Mouse (Mus musculus): ENCODE data around the gene Ccdc33. TPM values are rescaled to one million over a fixed set of nuclear protein-coding genes. Genes with fewer than 3 reads are reported as not detected.

The Ccdc33 gene
- polyA plus RNA-seq, 1 experiment from 2014 or later, result not detected

GRCm38 (mm10) chr9:58065532-58065931, 53.1 kb downstream of the Ccdc33 start:
- Histone ChIP-seq H3K9me3 (replicated peaks; ENCODE audit: control insufficient read depth, low read length) (no peaks in the 10 kb centered on the region), H3K9ac (ENCODE audit: low read length) (no peak overlapping the region), H3K4me3 (replicated peaks; ENCODE audit: low read length) (no peak overlapping the region), H3K36me3 (ENCODE audit: control insufficient read depth, insufficient read depth, low read length) (no peaks in the 10 kb centered on the region), H3K4me1 (ENCODE audit: control insufficient read depth, insufficient read depth, low read length) (no peaks in the 10 kb centered on the region), H3K4me2 (ENCODE audit: low read depth, low read length) (no peak overlapping the region), H3K27me3 (ENCODE audit: control insufficient read depth, insufficient read depth, low read length) (no peaks in the 10 kb centered on the region), H3K27ac (ENCODE audit: low read length) (no peak overlapping the region)
- 29% methylated on average over 6 of the region's 6 CpGs for WGBS
- ATAC-seq (ENCODE audit: insufficient read depth, low FRiP score), result no peak

- no peaks in the 10 kb centered on the region for H3K4me1 ChIP-seq (ENCODE audit: control insufficient read depth, insufficient read depth, low read length)
- ATAC-seq (ENCODE audit: insufficient read depth, low FRiP score), result no peak
- H3K27ac ChIP-seq (ENCODE audit: low read length), result no peak within 1 kb of the TSS
- no peaks in the 10 kb centered on the region for H3K9me3 ChIP-seq (replicated peaks; ENCODE audit: control insufficient read depth, low read length)
- 7% methylated on average over 3 of the region's 3 CpGs for WGBS
- H3K4me3 ChIP-seq (replicated peaks; ENCODE audit: low read length), result no peak within 1 kb of the TSS
- no peak within 1 kb of the TSS for H3K4me2 ChIP-seq (ENCODE audit: low read depth, low read length)
- no peaks in the 10 kb centered on the region for H3K36me3 ChIP-seq (ENCODE audit: control insufficient read depth, insufficient read depth, low read length)
- H3K9ac ChIP-seq (ENCODE audit: low read length), result no peak within 1 kb of the TSS
- no peaks in the 10 kb centered on the region; the same call in 1 of the 2 replicates for H3K27me3 ChIP-seq (ENCODE audit: control insufficient read depth, insufficient read depth, low read length)
Measured at GRCm38 (mm10) chr9:58063531-58063930, 55.1 kb downstream of the Ccdc33 start, which contains the start of gene Stra6. Gene Stra6 (plus strand): TSS chr9:58063788.

- 11% methylated on average over 23 of the region's 23 CpGs for WGBS
- no peak for ATAC-seq (ENCODE audit: insufficient read depth, low FRiP score)
- H3K4me1 ChIP-seq (ENCODE audit: control insufficient read depth, insufficient read depth, low read length), result no peaks in the 10 kb centered on the region
Measured at GRCm38 (mm10) chr9:58060677-58061667, 57.7 kb downstream of the Ccdc33 start.

GRCm38 (mm10) chr9:58059920-58060319, 58.7 kb downstream of the Ccdc33 start:
- no peaks in the 10 kb centered on the region for H3K4me1 ChIP-seq (ENCODE audit: control insufficient read depth, insufficient read depth, low read length)
- no peaks in the 10 kb centered on the region for H3K9me3 ChIP-seq (replicated peaks; ENCODE audit: control insufficient read depth, low read length)
- H3K27ac ChIP-seq (ENCODE audit: low read length), result no peak overlapping the region
- H3K4me3 ChIP-seq (replicated peaks; ENCODE audit: low read length), result no peak overlapping the region
- no peaks in the 10 kb centered on the region for H3K36me3 ChIP-seq (ENCODE audit: control insufficient read depth, insufficient read depth, low read length)
- 58% methylated on average over 1 of the region's 1 CpGs for WGBS
- ATAC-seq (ENCODE audit: insufficient read depth, low FRiP score), result no peak
- H3K4me2 ChIP-seq (ENCODE audit: low read depth, low read length), result no peak overlapping the region
- no peak overlapping the region for H3K9ac ChIP-seq (ENCODE audit: low read length)
- no peaks in the 10 kb centered on the region; the same call in 1 of the 2 replicates for H3K27me3 ChIP-seq (ENCODE audit: control insufficient read depth, insufficient read depth, low read length)

More at GRCm38 (mm10) chr9:58060677-58061667, 57.7 kb downstream of the Ccdc33 start:
- Histone ChIP-seq H3K27ac (ENCODE audit: low read length) (no peak overlapping the region), H3K9me3 (replicated peaks; ENCODE audit: control insufficient read depth, low read length) (no peaks in the 10 kb centered on the region), H3K4me3 (replicated peaks; ENCODE audit: low read length) (no peak overlapping the region), H3K36me3 (ENCODE audit: control insufficient read depth, insufficient read depth, low read length) (no peaks in the 10 kb centered on the region), H3K27me3 (ENCODE audit: control insufficient read depth, insufficient read depth, low read length) (no peaks in the 10 kb centered on the region; the same call in 1 of the 2 replicates), H3K9ac (ENCODE audit: low read length) (no peak overlapping the region), H3K4me2 (ENCODE audit: low read depth, low read length) (no peak overlapping the region)

- ATAC-seq (ENCODE audit: insufficient read depth, low FRiP score), result no peak
- no peaks in the 10 kb centered on the region for H3K9me3 ChIP-seq (replicated peaks; ENCODE audit: control insufficient read depth, low read length)
- H3K4me2 ChIP-seq (ENCODE audit: low read depth, low read length), result no peak overlapping the region
- H3K4me3 ChIP-seq (replicated peaks; ENCODE audit: low read length), result no peak overlapping the region
- H3K9ac ChIP-seq (ENCODE audit: low read length), result no peak overlapping the region
- WGBS, result 74% methylated on average over 5 of the region's 5 CpGs
- no peaks in the 10 kb centered on the region for H3K4me1 ChIP-seq (ENCODE audit: control insufficient read depth, insufficient read depth, low read length)
- no peaks in the 10 kb centered on the region; the same call in none of the 2 replicates for H3K27me3 ChIP-seq (ENCODE audit: control insufficient read depth, insufficient read depth, low read length)
- H3K36me3 ChIP-seq (ENCODE audit: control insufficient read depth, insufficient read depth, low read length), result no peaks in the 10 kb centered on the region
- no peak overlapping the region for H3K27ac ChIP-seq (ENCODE audit: low read length)
Measured at GRCm38 (mm10) chr9:58055666-58056065, 63.0 kb downstream of the Ccdc33 start.

GRCm38 (mm10) chr9:58054032-58054431, 64.6 kb downstream of the Ccdc33 start:
- Histone ChIP-seq H3K27ac (ENCODE audit: low read length) (no peak overlapping the region), H3K4me2 (ENCODE audit: low read depth, low read length) (no peak overlapping the region), H3K36me3 (ENCODE audit: control insufficient read depth, insufficient read depth, low read length) (no peaks in the 10 kb centered on the region), H3K27me3 (ENCODE audit: control insufficient read depth, insufficient read depth, low read length) (peaks cover 2% of the 10 kb centered on the region; the same call in 1 of the 2 replicates), H3K4me3 (replicated peaks; ENCODE audit: low read length) (no peak overlapping the region), H3K9ac (ENCODE audit: low read length) (no peak overlapping the region), H3K4me1 (ENCODE audit: control insufficient read depth, insufficient read depth, low read length) (no peaks in the 10 kb centered on the region), H3K9me3 (replicated peaks; ENCODE audit: control insufficient read depth, low read length) (no peaks in the 10 kb centered on the region)
- WGBS, result 85% methylated on average over 1 of the region's 1 CpGs
- no peak for ATAC-seq (ENCODE audit: insufficient read depth, low FRiP score)

GRCm38 (mm10) chr9:58053544-58053943, 65.1 kb downstream of the Ccdc33 start:
- 59% methylated on average over 3 of the region's 3 CpGs for WGBS
- no peaks in the 10 kb centered on the region for H3K36me3 ChIP-seq (ENCODE audit: control insufficient read depth, insufficient read depth, low read length)
- H3K4me1 ChIP-seq (ENCODE audit: control insufficient read depth, insufficient read depth, low read length), result no peaks in the 10 kb centered on the region
- H3K27me3 ChIP-seq (ENCODE audit: control insufficient read depth, insufficient read depth, low read length), result peaks cover 2% of the 10 kb centered on the region; the same call in 1 of the 2 replicates
- no peak overlapping the region for H3K4me3 ChIP-seq (replicated peaks; ENCODE audit: low read length)
- H3K4me2 ChIP-seq (ENCODE audit: low read depth, low read length), result no peak overlapping the region
- H3K9me3 ChIP-seq (replicated peaks; ENCODE audit: control insufficient read depth, low read length), result no peaks in the 10 kb centered on the region
- ATAC-seq (ENCODE audit: insufficient read depth, low FRiP score), result no peak
- no peak overlapping the region for H3K9ac ChIP-seq (ENCODE audit: low read length)
- H3K27ac ChIP-seq (ENCODE audit: low read length), result no peak overlapping the region

GRCm38 (mm10) chr9:58053102-58053501, 65.5 kb downstream of the Ccdc33 start:
- no peak; the same call in 1 of the 2 replicates for ATAC-seq (ENCODE audit: insufficient read depth, low FRiP score)
- H3K4me3 ChIP-seq (replicated peaks; ENCODE audit: low read length), result no peak overlapping the region
- H3K4me1 ChIP-seq (ENCODE audit: control insufficient read depth, insufficient read depth, low read length), result no peaks in the 10 kb centered on the region
- H3K27ac ChIP-seq (ENCODE audit: low read length), result no peak overlapping the region
- no peak overlapping the region for H3K9ac ChIP-seq (ENCODE audit: low read length)
- WGBS, result 21% methylated on average over 3 of the region's 3 CpGs
- no peaks in the 10 kb centered on the region for H3K36me3 ChIP-seq (ENCODE audit: control insufficient read depth, insufficient read depth, low read length)
- peaks cover 2% of the 10 kb centered on the region; the same call in 1 of the 2 replicates for H3K27me3 ChIP-seq (ENCODE audit: control insufficient read depth, insufficient read depth, low read length)
- H3K4me2 ChIP-seq (ENCODE audit: low read depth, low read length), result no peak overlapping the region
- H3K9me3 ChIP-seq (replicated peaks; ENCODE audit: control insufficient read depth, low read length), result no peaks in the 10 kb centered on the region

- no peaks in the 10 kb centered on the region for H3K9me3 ChIP-seq (replicated peaks; ENCODE audit: control insufficient read depth, low read length)
- WGBS, result 32% methylated on average over 5 of the region's 5 CpGs
- H3K4me2 ChIP-seq (ENCODE audit: low read depth, low read length), result no peak overlapping the region
- no peaks in the 10 kb centered on the region for H3K4me1 ChIP-seq (ENCODE audit: control insufficient read depth, insufficient read depth, low read length)
- no peak overlapping the region for H3K27ac ChIP-seq (ENCODE audit: low read length)
- no peak for ATAC-seq (ENCODE audit: insufficient read depth, low FRiP score)
- no peak overlapping the region for H3K9ac ChIP-seq (ENCODE audit: low read length)
- H3K27me3 ChIP-seq (ENCODE audit: control insufficient read depth, insufficient read depth, low read length), result peaks cover 2% of the 10 kb centered on the region; the same call in 1 of the 2 replicates
- H3K4me3 ChIP-seq (replicated peaks; ENCODE audit: low read length), result no peak overlapping the region
- H3K36me3 ChIP-seq (ENCODE audit: control insufficient read depth, insufficient read depth, low read length), result no peaks in the 10 kb centered on the region
Measured at GRCm38 (mm10) chr9:58051937-58052336, 66.7 kb downstream of the Ccdc33 start.
